ENCODE assay signal across 21 mouse cellular contexts in genomic region chr16:25424001-25424400, GRCm38 (mm10).
DNase-seq lines count a peak whose midpoint lies in the region; ATAC-seq lines count a peak whose summit lies in the region.
"Had no signal": no experiment of that assay in that cellular context is flagged by ENCODE, and none has a peak within 500 bp of the region (broad histone marks: within the 10 kb centered on the region; RNA-seq: fewer than 3 reads in every experiment).

No protein-coding gene starts in this region.

- ATAC-seq in CD4-positive, CD25-positive, alpha-beta regulatory T cell, adult 4 months = no peak
- peak; percentile 54 for ATAC-seq in granulocyte monocyte progenitor cell, adult 5-6 weeks (replicated peaks; ENCODE audit: poor library complexity, severe bottlenecking)
- peak; percentile 36 for ATAC-seq in megakaryocyte progenitor cell, adult 5-6 weeks (replicated peaks; ENCODE audit: poor library complexity)
- ATAC-seq: activated CD4-positive, CD25-positive, alpha-beta regulatory T cell, adult 4 months; forebrain, embryonic 14.5 days; forebrain, embryonic 16.5 days; Patski had no signal

- intact Hi-C loops in left cerebral cortex, postnatal 14 days (cut with DNase I) = no loop called here

- DNase-seq in CD4-positive, CD25-positive, alpha-beta regulatory T cell, adult 2 months (ENCODE audit: low read depth, low spot score) = peak; percentile 3
- peak; percentile 17 for DNase-seq in lung, postnatal 36 days
- DNase-seq in lung, postnatal 25 days (ENCODE audit: low spot score) = no peak
- no peak for DNase-seq in left cerebral cortex, postnatal 14 days (ENCODE audit: low spot score in 2 of 2)
- DNase-seq in kidney, postnatal 36 days = no peak
- DNase-seq: adrenal gland, adult 8-10 months; adrenal gland, postnatal 14 days; adrenal gland, postnatal 36 days; B cell, adult 2 months; cerebellum, adult 11-12 months; cerebellum, adult 2 months; cerebellum, adult 9-10 months; cerebellum, postnatal 10 days; cerebellum, postnatal 25 days had no signal

Comparison
In these comparisons a context has a peak if more than half of its experiments do, and no peak if none do; other contexts are left out.
1. DNase-seq: peak in CD4-positive, CD25-positive, alpha-beta regulatory T cell, adult 2 months (single experiment) and lung, postnatal 36 days (single experiment); none in lung, postnatal 25 days (single experiment), left cerebral cortex, postnatal 14 days (0 of 2) and kidney, postnatal 36 days (0 of 2).